Mouse (Mus musculus) lung, adult 2 months (tissue): ENCODE data around the gene Prelp. TPM values are rescaled to one million over a fixed set of nuclear protein-coding genes. Genes with fewer than 3 reads are reported as not detected.

ENCODE experiments used
- DNase-seq: peaks from one replicate; pipeline ENCODE4 v3.0.0; 2022
- H3K4me1 ChIP-seq: fragments of 200-500 bp; 2 replicates; pipeline ENCODE4 v1.6.1; 2011; ENCODE audit warnings: low read length; ENCODE audit not compliant: control insufficient read depth, insufficient read depth
- H3K4me3 ChIP-seq: fragments of 200-500 bp; replicated peaks from 2 replicates; pipeline ENCODE3; 2011; ENCODE audit warnings: low read depth, mild to moderate bottlenecking, control low read depth, low read length; ENCODE audit errors: extremely low read depth
- CTCF ChIP-seq: fragments of 200-500 bp; IDR thresholded peaks from 2 replicates; pipeline ENCODE4 v1.5.1; 2011; ENCODE audit warnings: mild to moderate bottlenecking, low read length, control low read depth; ENCODE audit not compliant: insufficient read depth
- POLR2A ChIP-seq: fragments of 200-500 bp; IDR thresholded peaks from 2 replicates; pipeline ENCODE4 v1.6.1; 2011; ENCODE audit warnings: low read depth, mild to moderate bottlenecking, control low read depth, low read length, borderline replicate concordance; ENCODE audit errors: extremely low read depth
- WGBS: fragments of 180-500 bp; shearing (Covaris S2); methylation state at CpG from one replicate; pipeline ENCODE4 v1.1.7; 2018; 5-methylcytosine and 5-hydroxymethylcytosine counted together
- polyA plus RNA-seq: library from polyadenylated mRNA; depleted of rRNA; stranded (reverse); fragments of >200 nt; gene quantifications from 2 replicates; pipeline ENCODE4 v1.2.3, GENCODE M21; 2012; rRNA removed

The Prelp gene
- polyA plus RNA-seq, 1 experiment: 202 TPM

DNA sequence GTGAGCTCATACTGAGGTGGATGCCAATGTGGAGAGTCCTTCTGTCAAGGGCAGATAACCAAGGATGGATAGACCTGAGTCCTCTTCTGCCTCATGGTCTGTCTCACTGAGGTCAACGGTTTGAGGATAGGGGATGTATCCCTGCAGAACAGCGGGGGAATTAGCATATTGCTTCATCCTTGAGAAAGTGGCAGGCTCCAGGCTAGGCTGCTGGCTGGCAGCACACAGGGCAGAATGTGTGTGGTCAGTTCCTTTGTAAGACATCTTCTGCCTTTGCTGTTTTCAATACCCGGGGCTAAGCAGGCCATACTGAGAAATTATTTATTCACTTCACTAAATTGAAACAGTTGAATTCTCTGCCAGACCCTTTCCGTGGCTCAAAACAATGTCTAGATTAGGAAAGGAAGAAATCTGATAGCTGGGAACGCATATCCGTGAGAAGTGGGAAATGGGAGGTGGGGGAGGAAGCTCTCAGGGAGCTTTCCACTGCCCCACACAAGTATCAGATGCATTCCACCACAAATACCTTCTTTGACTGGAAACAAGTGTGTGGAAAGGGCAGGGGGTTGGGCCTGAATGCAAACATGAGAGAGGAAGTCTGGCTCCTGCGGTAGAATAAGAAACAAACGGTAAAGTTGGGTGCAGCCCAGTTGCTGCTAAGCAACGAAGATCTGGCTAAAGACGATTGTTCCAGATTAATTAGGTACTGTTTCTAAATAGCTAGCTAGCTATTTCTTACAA is 57.8 kb downstream of the Prelp start:
- H3K4me3 ChIP-seq: no peak overlapping the region
- H3K4me1 ChIP-seq: peaks cover 7% of the 10 kb centered on the region; the same call in 1 of the 2 replicates
- no peak for DNase-seq
- TF ChIP-seq CTCF (no peak), POLR2A (no peak)
- WGBS: 8% methylated on average over 10 of the region's 10 CpGs

DNA sequence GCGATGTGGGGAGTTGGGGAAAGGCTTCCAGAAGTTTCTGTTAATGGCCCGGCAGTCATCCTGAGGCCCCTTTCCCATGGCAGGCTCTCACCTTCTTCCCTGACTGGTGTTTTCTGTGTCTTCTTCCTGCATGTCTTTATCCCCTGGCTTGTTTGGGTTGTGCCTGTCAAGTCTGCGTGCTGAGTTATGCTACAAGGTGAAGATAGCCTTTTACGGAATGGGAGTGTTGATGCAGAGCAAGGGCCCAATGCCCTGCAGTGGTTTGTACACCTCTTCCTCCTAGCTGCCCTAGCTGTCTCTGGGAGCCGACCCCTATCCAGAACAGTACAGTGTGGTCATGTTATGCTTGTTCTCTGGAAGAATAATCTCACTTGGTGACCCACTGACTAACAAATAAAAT is 60.2 kb downstream of the Prelp start:
- 61% methylated on average over 5 of the region's 5 CpGs for WGBS
- no peak overlapping the region for H3K4me3 ChIP-seq
- DNase-seq: no peak
- H3K4me1 ChIP-seq: peaks cover 7% of the 10 kb centered on the region; the same call in 1 of the 2 replicates
- TF ChIP-seq CTCF (no peak), POLR2A (no peak)

Other genes starting within 250 kb of the Prelp start
- 1.6 and 2.5 TPM in 2 replicates for gene Lax1, start 231.3 kb downstream of the Prelp start, polyA plus RNA-seq
- 9.5 and 11.3 TPM in 2 replicates for gene Atp2b4, start 120.4 kb downstream of the Prelp start, polyA plus RNA-seq
- 1.6 and 3.1 TPM in 2 replicates for gene Optc, start 13.4 kb downstream of the Prelp start, polyA plus RNA-seq
- 7.9 and 14.2 TPM in 2 replicates for gene Fmod, start 115.8 kb upstream of the Prelp start, polyA plus RNA-seq
- gene Btg2, start 157.7 kb upstream of the Prelp start, polyA plus RNA-seq: 75.9 and 109 TPM in 2 replicates
- gene Chit1, start 189.8 kb upstream of the Prelp start, polyA plus RNA-seq: 14.1 TPM in 1 of 2 replicates, not detected in the other